Mouse (Mus musculus) spleen, embryonic (tissue): ENCODE data around the gene Mpc2.

Experiments used
- CTCF ChIA-PET: fragments of 350-600 bp; sonication (Branson Sonifier 250); formaldehyde crosslinking; loops from one replicate; lab custom pipeline; 2022; lab: Charles Lee

Mpc2 gene

DNA sequence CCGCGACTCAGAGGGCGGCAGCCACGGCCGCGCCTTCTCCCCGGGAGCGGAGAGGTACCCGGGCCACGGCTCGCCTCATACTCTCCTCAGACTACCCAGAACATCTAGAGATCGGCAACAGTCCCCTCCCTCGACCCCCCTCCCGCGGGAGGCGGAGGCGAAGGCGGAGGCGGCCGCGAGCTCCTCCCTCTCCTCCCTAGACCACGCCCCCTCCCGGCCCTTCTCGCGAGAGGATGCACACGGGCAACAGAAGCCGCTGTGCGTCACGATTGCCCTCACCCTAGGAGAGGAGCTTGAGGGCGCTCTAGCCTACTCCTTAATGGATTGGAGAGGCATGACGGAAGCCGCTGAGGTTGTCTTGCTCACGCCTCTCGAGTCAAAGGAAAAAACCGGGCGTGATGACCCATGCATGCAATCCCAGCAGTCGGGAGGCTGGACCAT lies at the start of gene Mpc2, which contains the start of gene Dcaf6:
Gene Mpc2, plus strand, starts transcription at position 278 of the 441 bp plus-strand sequence.
Gene Dcaf6, minus strand, starts transcription at position 116 of the 441 bp plus-strand sequence.
- CTCF ChIA-PET: no interaction called here

DNA sequence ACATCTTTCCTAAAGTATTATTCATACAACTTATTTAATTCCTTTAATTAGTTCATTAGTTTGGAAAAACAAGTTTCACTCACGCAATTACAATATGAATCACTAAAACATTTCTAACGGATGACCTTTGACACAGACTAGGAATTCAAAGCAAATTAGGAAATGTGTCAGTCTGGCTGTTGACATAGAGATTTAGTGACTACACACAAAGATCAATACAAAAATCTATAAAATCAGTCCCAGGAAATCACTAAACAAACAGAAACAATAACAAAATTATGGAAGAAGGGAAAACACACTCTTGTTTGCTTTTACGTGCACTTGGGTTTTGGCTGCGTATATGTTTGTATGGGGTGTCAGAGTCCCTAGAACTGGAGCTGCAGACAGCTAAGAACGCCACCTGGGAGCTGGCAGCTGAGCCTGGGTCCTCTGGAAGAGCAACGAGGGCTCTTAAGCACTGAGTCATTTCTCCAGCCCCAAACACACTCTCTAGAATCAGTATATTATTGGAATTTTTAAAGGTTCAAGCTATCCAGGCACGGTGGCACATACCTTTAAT lies 39.0 kb upstream of the Mpc2 start:
- CTCF ChIA-PET: no interaction called here

DNA sequence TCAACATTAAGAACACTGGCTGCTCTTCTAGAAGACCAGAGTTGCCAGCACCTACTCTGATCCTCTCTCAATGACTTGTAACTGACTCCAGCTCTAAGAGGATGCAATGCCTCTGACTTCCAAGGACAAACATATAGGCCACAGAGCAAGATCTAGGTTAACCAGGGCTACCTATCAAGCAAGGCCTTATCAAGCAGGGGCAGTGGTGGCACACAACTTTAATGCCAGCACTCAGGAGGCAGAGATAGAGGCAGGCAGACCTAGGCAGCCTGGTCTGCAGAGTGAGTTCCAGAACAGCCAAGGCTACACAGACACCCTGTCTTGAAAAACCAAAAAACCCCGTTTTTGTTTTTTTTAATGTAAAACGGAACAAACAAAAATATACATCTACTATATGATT lies 34.2 kb upstream of the Mpc2 start:
- CTCF ChIA-PET: no interaction called here

DNA sequence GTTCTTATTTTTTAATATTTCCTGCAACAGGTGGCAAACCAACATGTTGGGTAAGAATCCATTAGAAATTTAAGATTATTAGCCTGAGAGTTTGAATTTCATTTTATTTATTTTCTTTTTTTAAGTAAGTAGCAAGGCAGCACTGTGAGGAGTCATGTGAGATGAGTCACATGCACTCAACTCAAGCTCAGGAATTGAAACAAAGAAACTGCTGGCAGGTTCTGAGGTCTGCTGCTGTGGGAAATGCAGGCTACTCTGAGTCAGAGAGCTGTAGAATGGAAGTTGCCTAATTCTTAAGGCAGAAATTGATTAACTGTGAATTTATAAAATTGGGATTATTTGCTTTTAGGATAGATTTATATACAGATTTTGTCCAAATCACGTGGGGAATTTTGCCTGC lies 27.6 kb upstream of the Mpc2 start:
- CTCF ChIA-PET: no interaction called here

GRCm38 (mm10) chr1:165438289-165439021 lies 22.0 kb upstream of the Mpc2 start:
- CTCF ChIA-PET: no interaction called here

DNA sequence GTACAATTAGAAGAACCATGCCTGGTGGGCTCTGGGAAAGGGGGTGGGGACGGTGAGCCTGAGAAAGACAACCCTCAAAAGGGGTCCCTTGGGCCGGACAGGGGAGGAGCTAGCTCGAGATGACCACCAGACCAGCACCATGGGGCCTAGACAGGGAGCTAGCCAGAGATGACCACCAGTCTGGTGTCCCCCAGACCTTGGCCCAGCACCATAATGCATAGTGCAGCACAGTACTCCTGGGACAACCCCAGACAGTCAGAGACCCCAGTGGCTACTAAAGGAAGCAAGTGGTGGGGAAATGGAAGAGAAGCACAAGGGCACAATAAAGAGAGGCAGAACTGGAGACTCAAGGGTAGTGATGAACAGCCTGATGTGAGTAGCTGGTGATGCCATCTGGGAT lies 19.6 kb upstream of the Mpc2 start:
- CTCF ChIA-PET: no interaction called here

DNA sequence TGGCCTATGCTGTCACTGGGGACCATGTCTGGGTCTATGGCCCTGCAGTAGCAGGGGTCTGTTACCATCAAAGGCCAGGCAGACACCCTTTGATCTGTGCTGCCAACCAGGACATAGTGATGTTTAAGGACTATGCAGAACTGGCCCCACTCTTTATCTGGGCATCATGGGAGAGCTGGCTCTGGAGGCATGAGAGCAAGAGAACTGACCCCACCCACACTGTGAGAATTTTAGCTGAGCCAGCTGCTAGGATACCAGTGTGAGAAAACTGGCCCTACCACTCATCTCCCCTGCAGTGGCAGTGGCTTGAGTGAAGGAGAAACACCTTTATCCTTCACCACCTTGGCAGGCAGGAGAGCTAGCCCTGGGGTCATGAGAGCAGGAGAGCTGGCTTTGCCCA lies 19.2 kb upstream of the Mpc2 start:
- CTCF ChIA-PET: no interaction called here

DNA sequence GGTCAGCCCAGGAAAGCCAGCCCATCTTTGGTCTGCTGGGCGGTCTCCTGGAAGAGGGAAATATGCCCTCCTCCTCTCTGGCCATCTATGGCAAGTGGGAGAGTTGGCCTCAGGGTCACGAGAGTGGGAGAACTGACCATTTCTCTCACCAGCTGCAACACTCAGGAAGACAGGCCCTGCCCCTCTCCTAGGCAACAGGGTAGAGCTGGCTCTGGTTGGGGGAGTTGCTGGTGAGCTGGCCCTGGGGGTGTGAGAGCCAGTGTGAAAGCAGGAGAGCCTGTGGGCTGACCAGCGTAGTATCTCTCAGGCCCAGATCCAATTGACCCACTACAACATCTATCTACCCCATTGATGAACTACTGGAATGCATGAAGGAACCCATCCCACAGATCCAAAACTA lies 18.7 kb upstream of the Mpc2 start:
- CTCF ChIA-PET: no interaction called here

GRCm38 (mm10) chr1:165459041-165459502 lies 1.4 kb upstream of the Mpc2 start:
- CTCF ChIA-PET: no interaction called here

GRCm38 (mm10) chr1:165459503-165460181 lies 795 bp upstream of the Mpc2 start:
- CTCF ChIA-PET: no interaction called here

- CTCF ChIA-PET: no interaction called here
Measured at GRCm38 (mm10) chr1:165460801-165461377, 452 bp downstream of the Mpc2 start.

DNA sequence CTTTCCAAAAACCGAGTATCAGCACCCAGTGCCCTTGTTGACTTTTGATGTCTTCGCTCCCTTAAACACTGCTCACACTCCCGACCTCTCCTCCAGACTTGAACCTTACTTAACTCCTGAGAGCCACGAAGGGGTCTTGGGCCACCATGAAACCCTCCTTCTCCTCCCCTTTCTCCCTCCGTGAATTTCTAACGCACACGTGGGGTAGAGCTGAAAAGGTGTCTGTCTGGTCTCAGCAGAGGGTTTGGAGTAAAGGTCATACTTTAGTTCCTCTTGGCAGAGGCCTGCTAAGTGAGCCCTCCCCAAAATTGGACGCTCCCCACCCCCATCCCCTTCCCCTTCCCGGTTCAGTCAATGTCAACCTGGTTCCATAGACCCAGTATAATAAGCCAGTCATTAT lies 1.2 kb downstream of the Mpc2 start:
- CTCF ChIA-PET: no interaction called here

GRCm38 (mm10) chr1:165462861-165463260 lies 2.4 kb downstream of the Mpc2 start:
- CTCF ChIA-PET: no interaction called here

DNA sequence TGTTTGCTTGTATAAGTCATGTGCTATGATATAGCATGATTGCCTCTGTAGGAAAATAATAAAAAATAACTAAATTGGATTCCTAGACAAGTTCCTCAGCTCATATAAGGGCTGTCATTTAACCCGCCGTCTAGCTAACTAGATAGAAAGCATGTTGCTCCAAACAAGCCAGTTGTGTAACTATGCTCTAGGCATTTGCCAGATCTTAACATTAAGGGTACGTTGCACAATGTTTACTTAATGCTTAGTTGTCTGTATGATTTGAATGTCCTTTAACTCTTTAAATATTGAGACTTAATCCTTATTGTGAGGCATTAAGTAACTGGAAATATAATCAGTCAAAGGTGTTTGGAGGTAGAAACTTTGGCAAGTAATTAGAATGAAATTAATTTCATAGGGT lies 4.1 kb downstream of the Mpc2 start:
- CTCF ChIA-PET: no interaction called here

DNA sequence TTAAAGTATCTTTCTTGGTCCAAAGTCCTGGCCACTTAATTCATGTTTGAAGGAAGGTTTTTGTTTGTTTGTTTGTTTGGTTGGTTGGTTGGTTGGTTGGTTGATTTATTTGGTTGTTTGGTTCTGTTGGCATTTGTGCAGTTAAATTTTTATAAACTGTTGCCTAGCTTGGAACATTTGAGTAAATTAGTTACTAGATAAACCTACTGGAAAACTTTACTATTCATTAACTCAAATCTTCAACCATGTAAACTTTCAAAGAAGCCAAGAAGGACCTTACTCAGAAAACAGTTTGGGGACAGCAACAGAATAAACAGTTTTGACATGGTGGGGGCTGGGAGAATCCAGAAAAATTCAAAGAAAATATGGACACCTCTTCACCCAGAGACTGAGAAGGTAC lies 8.5 kb downstream of the Mpc2 start:
- CTCF ChIA-PET: no interaction called here

DNA sequence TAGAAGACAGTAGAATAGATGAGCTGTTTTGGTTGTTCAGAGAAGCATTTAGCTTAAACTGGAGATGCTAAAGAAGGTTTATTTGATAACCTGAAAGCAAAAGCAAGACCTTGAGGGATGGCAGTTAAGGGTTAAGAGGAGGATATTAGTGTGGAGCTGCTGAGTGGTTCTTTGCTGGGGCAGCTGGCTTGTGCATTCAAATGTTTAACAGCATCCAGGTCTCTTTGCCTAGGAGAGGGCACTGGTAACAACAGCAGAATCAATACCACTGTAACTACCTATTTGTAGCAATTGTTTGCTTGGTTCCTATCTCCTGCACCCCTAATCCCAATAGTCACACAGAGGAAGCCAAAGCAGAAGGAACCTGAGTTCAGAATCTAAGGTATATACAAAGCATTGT lies 9.3 kb downstream of the Mpc2 start:
- CTCF ChIA-PET: no interaction called here

DNA sequence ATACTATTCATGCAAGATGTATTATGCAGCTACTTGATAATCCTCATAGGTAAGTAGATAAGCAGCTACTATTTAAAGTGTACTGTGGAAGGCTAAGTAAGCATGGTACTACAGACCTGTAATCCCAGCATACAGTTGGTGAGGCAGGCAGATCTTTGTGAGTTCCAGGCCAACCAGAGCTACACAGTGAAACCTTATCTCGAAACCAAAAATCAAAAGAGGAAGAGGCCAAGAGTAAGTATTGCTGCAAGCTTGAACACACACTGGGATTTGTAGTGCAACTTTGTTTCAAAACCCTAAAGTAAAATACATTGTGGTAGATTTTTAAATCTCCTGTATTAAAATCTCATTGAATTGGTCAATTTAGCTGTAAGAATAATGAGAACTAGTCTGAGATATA lies 11.1 kb downstream of the Mpc2 start:
- CTCF ChIA-PET: no interaction called here

DNA sequence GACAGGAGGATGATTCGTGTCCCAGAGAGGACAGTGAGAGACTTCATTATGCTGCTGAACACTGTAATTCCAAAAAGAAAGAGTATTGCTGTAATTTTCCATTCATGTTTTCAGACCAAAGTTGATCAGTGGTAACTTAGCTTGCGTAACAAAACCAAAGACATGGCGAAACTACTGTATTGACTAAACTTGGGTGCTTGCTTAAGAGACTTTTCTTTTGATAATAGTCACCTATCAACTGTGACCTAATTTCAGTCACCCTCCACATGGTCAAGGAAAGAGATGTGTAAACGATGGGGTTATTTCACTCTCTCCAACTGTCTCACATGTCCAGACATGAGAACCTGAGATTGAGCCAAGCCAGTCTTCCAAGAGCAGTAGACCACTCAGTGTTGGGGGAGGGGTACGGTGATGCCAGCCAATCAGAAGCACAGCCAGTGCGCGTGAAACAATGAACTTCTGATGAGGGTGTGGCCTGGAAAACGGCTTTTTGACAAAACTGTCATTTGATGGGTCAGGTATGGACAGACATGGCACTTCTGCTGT lies 24.3 kb downstream of the Mpc2 start, which contains the start of gene Adcy10:
Gene Adcy10, plus strand, starts transcription at position 496 of the 546 bp plus-strand sequence.
- CTCF ChIA-PET: no interaction called here

DNA sequence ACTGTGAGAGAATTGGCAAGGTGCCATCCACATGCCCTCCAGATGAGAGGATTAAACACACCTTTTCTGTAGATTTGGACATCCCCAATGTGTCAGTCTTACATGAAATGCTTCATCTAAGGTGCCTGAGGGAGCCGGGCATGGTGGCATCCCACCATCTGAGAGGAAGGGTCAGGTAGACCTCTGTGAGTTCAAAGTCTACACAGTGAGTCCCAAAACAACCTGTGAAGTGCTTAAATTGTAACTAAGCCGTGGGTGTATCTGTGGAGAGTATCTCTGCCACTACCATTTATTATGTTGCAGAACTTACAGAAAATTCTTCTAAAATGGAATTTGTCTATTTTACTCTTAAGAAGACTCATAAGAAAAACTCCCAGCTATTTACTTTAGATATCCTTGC lies 25.7 kb downstream of the Mpc2 start:
- CTCF ChIA-PET: no interaction called here

DNA sequence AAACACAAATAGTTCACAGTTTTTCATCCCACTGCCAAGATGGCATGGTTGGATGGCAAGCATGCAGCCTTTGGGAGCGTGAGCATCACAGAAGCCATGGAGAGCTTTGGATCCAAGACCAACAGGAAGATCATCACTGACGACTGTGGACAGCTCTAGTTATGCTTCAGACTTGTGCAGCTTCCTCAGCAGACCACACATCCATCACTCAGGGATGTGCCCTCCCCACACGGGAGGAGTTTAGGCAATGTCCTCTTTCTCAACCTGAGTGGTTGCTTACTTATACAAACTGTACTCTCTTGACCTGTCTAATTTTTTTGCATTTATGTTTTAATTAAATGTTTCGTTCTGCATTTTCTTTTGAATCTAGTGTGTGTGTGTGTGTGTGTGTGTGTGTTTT lies 28.8 kb downstream of the Mpc2 start:
- CTCF ChIA-PET: no interaction called here

- CTCF ChIA-PET: no interaction called here
Measured at GRCm38 (mm10) chr1:165498856-165499255, 38.4 kb downstream of the Mpc2 start.
